Mouse (Mus musculus) midbrain, postnatal 0 days (tissue): ENCODE data around the gene Tet1. TPM values are rescaled to one million over a fixed set of nuclear protein-coding genes. Genes with fewer than 3 reads are reported as not detected.

Source experiments
- ATAC-seq: fragments of 200-750 bp; cut with Nextera tagmentation; 2 replicates; pipeline ENCODE4 v1.8.0; 2017; ENCODE audit warnings: moderate number of reproducible peaks, mild to moderate bottlenecking, moderate TSS enrichment, moderate library complexity; ENCODE audit not compliant: low FRiP score
- DNase-seq: peaks from one replicate; pipeline ENCODE4 v3.0.0-alpha.2; 2015; ENCODE audit warnings: low spot score
- H3K27ac ChIP-seq: fragments of 300-500 bp; sonication (generic); 2 replicates; pipeline ENCODE4 v1.5.1; 2014; ENCODE audit warnings: low read depth, mild to moderate bottlenecking, low read length, mixed read lengths
- H3K27me3 ChIP-seq: fragments of 300-500 bp; sonication (generic); 2 replicates; pipeline ENCODE4 v1.6.1; 2014; ENCODE audit warnings: low read length, control low read depth, mixed read lengths; ENCODE audit not compliant: insufficient read depth
- H3K36me3 ChIP-seq: fragments of 300-500 bp; sonication (generic); 2 replicates; pipeline ENCODE4 v1.6.1; 2014; ENCODE audit warnings: low read length, control low read depth, mixed read lengths; ENCODE audit not compliant: insufficient read depth
- H3K4me1 ChIP-seq: fragments of 300-500 bp; sonication (generic); 2 replicates; pipeline ENCODE4 v1.6.1; 2014; ENCODE audit warnings: mild to moderate bottlenecking, control low read depth, antibody characterized with exemption, low read length, mixed read lengths; ENCODE audit not compliant: insufficient read depth
- H3K4me2 ChIP-seq: fragments of 300-500 bp; sonication (generic); 2 replicates; pipeline ENCODE4 v1.6.1; 2014; ENCODE audit warnings: low read depth, mild to moderate bottlenecking, low read length, mixed read lengths; ENCODE audit not compliant: poor library complexity, severe bottlenecking
- H3K4me3 ChIP-seq: fragments of 300-500 bp; sonication (generic); 2 replicates; pipeline ENCODE4 v1.5.1; 2014; ENCODE audit warnings: low read depth, mild to moderate bottlenecking, low read length, moderate library complexity
- H3K9ac ChIP-seq: fragments of 300-500 bp; sonication (generic); replicated peaks from 2 replicates; pipeline ENCODE4 v1.6.1; 2014; ENCODE audit warnings: mild to moderate bottlenecking, low read length, moderate library complexity, mixed read lengths; ENCODE audit not compliant: poor library complexity, severe bottlenecking
- H3K9me3 ChIP-seq: fragments of 300-500 bp; sonication (generic); 2 replicates; pipeline ENCODE4 v1.6.1; 2016; ENCODE audit warnings: low read length, control low read depth
- CTCF ChIP-seq: IDR thresholded peaks from 2 replicates; pipeline ENCODE4 v1.5.1; 2016; ENCODE audit warnings: antibody characterized with exemption, mild to moderate bottlenecking
- WGBS: fragments of 180-500 bp; shearing (Covaris S2); extraction: QIAGEN DNeasy Blood & Tissue Kit; methylation state at CpG from one replicate; pipeline ENCODE4 v1.1.7; 2014; 5-methylcytosine and 5-hydroxymethylcytosine counted together
- polyA plus RNA-seq: library from polyadenylated mRNA; unstranded; fragments of >200 nt; fragmentation: Nextera tagmentation; extraction: Ambion mirVana; gene quantifications from 2 replicates; pipeline ENCODE4 v1.2.1, GENCODE M21; 2015
- total RNA-seq: library from RNA; depleted of rRNA; stranded (reverse); fragments of >200 nt; gene quantifications from 2 replicates; pipeline ENCODE4 v1.2.3, GENCODE M21; 2014

Gene Tet1
- total and polyA plus RNA-seq, 2 experiments from 2014 or later: 29.0 to 34.9 TPM

DNA sequence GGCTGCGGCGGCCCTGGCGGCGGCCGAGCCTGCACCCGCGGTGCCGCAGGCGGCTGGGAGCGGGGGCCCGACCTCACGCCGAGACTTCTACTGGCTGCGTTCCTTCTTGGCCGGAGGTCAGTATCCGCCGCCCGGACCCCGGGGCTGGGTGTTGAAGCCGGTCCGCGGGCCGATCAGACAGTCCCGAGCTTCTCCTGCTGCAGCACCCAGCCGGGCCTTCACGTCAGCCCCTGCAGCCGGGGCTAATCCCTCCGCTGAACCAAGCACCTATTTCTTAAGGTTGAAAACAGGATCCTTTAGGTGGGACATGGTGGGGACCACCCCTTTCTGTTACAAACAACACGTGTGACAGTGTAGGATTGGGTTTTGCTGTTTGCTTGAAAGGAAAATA is 12.0 kb upstream of the Tet1 start:
- peak overlapping the region; percentile 70 for H3K4me2 ChIP-seq
- no peak for TF ChIP-seq CTCF
- no peaks in the 10 kb centered on the region for H3K9me3 ChIP-seq
- 0% methylated on average over 22 of the region's 29 CpGs for WGBS
- no peak for DNase-seq
- H3K36me3 ChIP-seq: no peaks in the 10 kb centered on the region
- H3K4me1 ChIP-seq: no peaks in the 10 kb centered on the region
- no peaks in the 10 kb centered on the region for H3K27me3 ChIP-seq
- peak overlapping the region; percentile 99 for H3K4me3 ChIP-seq
- H3K27ac ChIP-seq: peak overlapping the region; percentile 90
- ATAC-seq: peak; percentile 69
- peak overlapping the region; percentile 93 for H3K9ac ChIP-seq

GRCm38 (mm10) chr10:62919925-62920765 is 11.3 kb upstream of the Tet1 start, which contains the start of gene Slc25a16:
Gene Slc25a16 (plus strand): TSS chr10:62920633.
- 6% methylated on average over 49 of the region's 50 CpGs for WGBS
- Histone ChIP-seq H3K9me3 (no peaks in the 10 kb centered on the region), H3K4me3 (peak within 1 kb of the TSS; percentile 99), H3K36me3 (no peaks in the 10 kb centered on the region), H3K27ac (peak within 1 kb of the TSS; percentile 90), H3K4me2 (peak within 1 kb of the TSS; percentile 70), H3K4me1 (no peaks in the 10 kb centered on the region), H3K9ac (peak within 1 kb of the TSS; percentile 93), H3K27me3 (no peaks in the 10 kb centered on the region)
- DNase-seq (peak; percentile 96), ATAC-seq (peak; percentile 95)
- no peak for TF ChIP-seq CTCF

- Histone ChIP-seq H3K9ac (no peak overlapping the region), H3K27me3 (no peaks in the 10 kb centered on the region), H3K9me3 (no peaks in the 10 kb centered on the region), H3K36me3 (no peaks in the 10 kb centered on the region), H3K4me3 (no peak overlapping the region), H3K4me1 (no peaks in the 10 kb centered on the region), H3K4me2 (no peak overlapping the region), H3K27ac (no peak overlapping the region)
- no peak for ATAC-seq
- TF ChIP-seq CTCF: no peak
- DNase-seq: no peak
- WGBS: 93% methylated on average over 3 of the region's 3 CpGs
Observed at GRCm38 (mm10) chr10:62918985-62919384, 10.2 kb upstream of the Tet1 start.

DNA sequence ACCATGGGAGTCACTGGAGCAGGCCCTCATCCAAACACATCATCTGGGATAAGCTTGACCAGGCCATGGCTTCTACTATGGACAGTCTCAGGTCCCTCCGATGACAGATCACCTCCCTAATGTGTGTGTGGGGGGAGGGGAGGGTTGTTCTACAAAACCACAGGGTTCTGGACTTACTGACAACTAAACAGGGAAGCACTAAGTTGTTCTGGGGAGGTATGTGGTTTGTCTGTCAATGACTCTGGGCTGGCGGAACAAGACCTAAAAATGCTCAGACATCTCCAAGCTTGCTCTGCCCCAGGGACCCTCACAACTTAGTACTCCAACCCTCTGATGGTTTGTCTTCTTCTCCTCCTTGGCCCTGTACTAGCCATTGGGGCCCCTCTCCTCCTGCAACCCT is 2.3 kb upstream of the Tet1 start:
- TF ChIP-seq CTCF: no peak
- no peaks in the 10 kb centered on the region for H3K4me1 ChIP-seq
- no peak overlapping the region for H3K9ac ChIP-seq
- no peak overlapping the region for H3K4me2 ChIP-seq
- no peak for ATAC-seq
- DNase-seq: no peak
- no peak overlapping the region for H3K27ac ChIP-seq
- H3K4me3 ChIP-seq: no peak overlapping the region
- H3K36me3 ChIP-seq: no peaks in the 10 kb centered on the region
- WGBS: 94% methylated on average over 2 of the region's 2 CpGs
- H3K27me3 ChIP-seq: no peaks in the 10 kb centered on the region
- H3K9me3 ChIP-seq: no peaks in the 10 kb centered on the region

DNA sequence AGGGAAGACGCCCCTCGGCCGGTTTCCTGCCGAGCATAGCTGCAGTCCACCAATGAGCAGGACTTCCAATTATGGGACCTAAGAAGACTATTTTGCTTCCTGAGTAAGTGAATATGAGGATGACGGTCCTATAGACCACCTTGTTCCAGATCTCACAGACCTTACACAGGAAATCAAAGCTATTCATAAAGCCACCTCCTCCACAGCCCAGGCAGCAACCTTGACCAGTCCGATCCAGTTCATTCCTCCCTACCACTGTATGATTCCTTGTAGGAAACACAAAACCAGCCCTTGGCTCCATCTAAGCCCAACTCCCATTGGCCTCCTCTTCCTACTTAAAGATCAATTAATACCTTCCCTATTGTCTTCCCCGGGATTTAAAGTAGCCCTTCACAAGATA is 2.5 kb downstream of the Tet1 start:
- 94% methylated on average over 7 of the region's 7 CpGs for WGBS
- Histone ChIP-seq H3K9ac (no peak overlapping the region), H3K4me1 (no peaks in the 10 kb centered on the region), H3K27me3 (no peaks in the 10 kb centered on the region), H3K9me3 (no peaks in the 10 kb centered on the region), H3K4me2 (no peak overlapping the region), H3K27ac (no peak overlapping the region), H3K4me3 (no peak overlapping the region), H3K36me3 (no peaks in the 10 kb centered on the region)
- no peak for TF ChIP-seq CTCF
- ATAC-seq: no peak
- DNase-seq: no peak

GRCm38 (mm10) chr10:62902829-62903228 is 6.0 kb downstream of the Tet1 start:
- Histone ChIP-seq H3K9ac (no peak overlapping the region), H3K27me3 (no peaks in the 10 kb centered on the region), H3K4me2 (no peak overlapping the region), H3K27ac (no peak overlapping the region), H3K36me3 (no peaks in the 10 kb centered on the region), H3K9me3 (no peaks in the 10 kb centered on the region), H3K4me3 (no peak overlapping the region), H3K4me1 (no peaks in the 10 kb centered on the region)
- ATAC-seq: no peak
- DNase-seq: no peak
- no peak for TF ChIP-seq CTCF
- 50% methylated on average over 1 of the region's 1 CpGs for WGBS
